18 mouse cellular contexts compared by ENCODE assay signal in the genomic region with DNA sequence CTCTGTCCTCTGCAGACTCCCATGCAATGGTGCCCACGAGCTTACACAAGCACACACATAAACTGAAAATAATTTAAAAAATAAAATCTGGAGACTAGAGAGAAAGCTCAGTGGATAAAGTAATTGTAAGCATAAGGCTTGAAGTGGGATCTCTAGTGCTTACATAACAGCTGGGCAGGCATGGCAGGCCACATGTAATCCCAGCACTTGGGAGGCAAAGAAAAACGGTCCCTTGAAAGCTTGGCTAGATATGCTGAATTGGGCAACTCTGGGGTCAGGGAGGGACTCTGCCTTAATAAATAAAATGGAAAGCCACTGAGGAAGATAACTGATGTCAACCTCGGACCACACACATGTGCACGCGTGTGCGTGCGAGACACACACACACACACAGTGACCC.
A peak's percentile ranks its signal among the peaks of the same experiment; 100 is the strongest.
DNase-seq lines count a peak whose midpoint lies in the region; ATAC-seq and TF ChIP-seq lines count a peak whose summit lies in the region.
"Had no signal": no experiment of that assay in that cellular context is flagged by ENCODE, and none has a peak within 500 bp of the region (broad histone marks: within the 10 kb centered on the region; RNA-seq: fewer than 3 reads in every experiment).

No protein-coding gene starts in this region.

- no peak for DNase-seq in heart, adult 2 months
- peak; percentile 50 for DNase-seq in lung, embryonic 14.5 days
- DNase-seq in lung, postnatal 36 days = peak; percentile 73
- no peak for DNase-seq in cerebellum, postnatal 36 days
- no peak for DNase-seq in left cerebral cortex, adult 18-20 months (ENCODE audit: low spot score in 2 of 2)
- DNase-seq: cerebellum, adult 9-11 months; gastrocnemius, postnatal 10 days; kidney, adult 18-20 months; kidney, postnatal 14 days; layer of hippocampus, adult 9-11 months; liver, embryonic 13.5 days; thymus, postnatal 14 days had no signal

- TF ChIP-seq EP300 in heart, adult 2 months (IDR thresholded peaks at IDR 0.05; ENCODE audit: insufficient read depth, low read depth, low read length) = 0 out of 2 replicates have a peak, but pooled peaks have one; percentile 12

- H3K4me2 ChIP-seq in heart, embryonic 12.5 days = no peak overlapping the region
- no peak overlapping the region for H3K4me2 ChIP-seq in lung, embryonic 14.5 days
- H3K4me2 ChIP-seq: hindbrain, embryonic 12.5 days; liver, embryonic 13.5 days; midbrain, embryonic 12.5 days; neural tube, embryonic 12.5 days had no signal

- no peak overlapping the region for H3K9ac ChIP-seq in heart, adult 2 months (ENCODE audit: low read depth, low read length)
- H3K9ac ChIP-seq in heart, embryonic 12.5 days = no peak overlapping the region
- no peak overlapping the region for H3K9ac ChIP-seq in lung, embryonic 14.5 days
- H3K9ac ChIP-seq: hindbrain, embryonic 12.5 days; liver, embryonic 13.5 days; midbrain, embryonic 12.5 days; neural tube, embryonic 12.5 days had no signal

- no peak for ATAC-seq in heart, embryonic 12.5 days (ENCODE audit: insufficient number of reproducible peaks, low FRiP score)
- ATAC-seq in lung, embryonic 14.5 days (ENCODE audit: insufficient read depth) = peak; percentile 56

- H3K27me3 ChIP-seq in heart, adult 2 months (ENCODE audit: control insufficient read depth, insufficient read depth, low read length) = no peaks in the 10 kb centered on the region
- H3K27me3 ChIP-seq in heart, embryonic 12.5 days (replicated peaks) = no peaks in the 10 kb centered on the region
- H3K27me3 ChIP-seq in lung, embryonic 14.5 days (ENCODE audit: insufficient read depth, low read length) = no peaks in the 10 kb centered on the region
- H3K27me3 ChIP-seq: hindbrain, embryonic 12.5 days; liver, embryonic 13.5 days; neural tube, embryonic 12.5 days had no signal

- H3K4me3 ChIP-seq in heart, adult 2 months = no peak overlapping the region
- no peak overlapping the region for H3K4me3 ChIP-seq in heart, embryonic 12.5 days
- no peak overlapping the region for H3K4me3 ChIP-seq in brown adipose tissue, adult 24 weeks (ENCODE audit: insufficient read depth, low read depth, low read length)
- H3K4me3 ChIP-seq in lung, embryonic 14.5 days (ENCODE audit: low read depth, low read length) = no peak overlapping the region
- H3K4me3 ChIP-seq: forebrain, embryonic 10.5 days; hindbrain, embryonic 12.5 days; liver, embryonic 13.5 days; midbrain, embryonic 12.5 days; neural tube, embryonic 12.5 days had no signal

- 76% methylated on average over 7 of the region's 7 CpGs for WGBS in heart, adult 2 months
- WGBS in heart, embryonic 12.5 days = 91% methylated on average over 7 of the region's 7 CpGs
- WGBS in lung, embryonic 14.5 days = 71% methylated on average over 7 of the region's 7 CpGs

- intact Hi-C loops in heart, adult 2 months (cut with DNase I) = no loop called here

- peaks cover 6% of the 10 kb centered on the region for H3K36me3 ChIP-seq in heart, adult 2 months (ENCODE audit: control insufficient read depth, insufficient read depth, low read length)
- H3K36me3 ChIP-seq in heart, embryonic 12.5 days = peaks cover 3% of the 10 kb centered on the region; the same call in 1 of the 2 replicates
- H3K36me3 ChIP-seq in lung, embryonic 14.5 days (ENCODE audit: insufficient read depth) = no peaks in the 10 kb centered on the region
- H3K36me3 ChIP-seq: forebrain, embryonic 10.5 days; hindbrain, embryonic 12.5 days; liver, embryonic 13.5 days; midbrain, embryonic 12.5 days; neural tube, embryonic 12.5 days had no signal

- peaks cover 5% of the 10 kb centered on the region for H3K4me1 ChIP-seq in heart, adult 2 months (ENCODE audit: control insufficient read depth, insufficient read depth, low read length)
- H3K4me1 ChIP-seq in heart, embryonic 12.5 days (replicated peaks) = peaks cover 43% of the 10 kb centered on the region
- H3K4me1 ChIP-seq in brown adipose tissue, adult 24 weeks (ENCODE audit: control insufficient read depth, insufficient read depth, insufficient read length, low read length) = peaks cover 8% of the 10 kb centered on the region
- 0 out of 2 replicates have a peak, but pooled peaks cover 3% of the 10 kb centered on the region for H3K4me1 ChIP-seq in lung, embryonic 14.5 days (ENCODE audit: insufficient read depth)
- H3K4me1 ChIP-seq: forebrain, embryonic 10.5 days; neural tube, embryonic 12.5 days had no signal

- H3K79me2 ChIP-seq in heart, adult 2 months (replicated peaks; ENCODE audit: control insufficient read depth, insufficient read depth, low read length) = no peaks in the 10 kb centered on the region

- TF ChIP-seq POLR2A in heart, adult 2 months (IDR thresholded peaks at IDR 0.05; ENCODE audit: insufficient read depth, low read depth, low read length) = no peak

- peak overlapping the region; percentile 1; the same call in 1 of the 2 replicates for H3K27ac ChIP-seq in heart, adult 2 months
- H3K27ac ChIP-seq in heart, embryonic 12.5 days (ENCODE audit: poor library complexity, severe bottlenecking) = no peak overlapping the region
- H3K27ac ChIP-seq in brown adipose tissue, adult 24 weeks (replicated peaks; ENCODE audit: low read depth, low read length) = 0 out of 2 replicates have a peak overlapping the region, but pooled peaks have one; percentile 3
- 0 out of 2 replicates have a peak overlapping the region, but pooled peaks have one; percentile 48 for H3K27ac ChIP-seq in lung, embryonic 14.5 days (ENCODE audit: low read depth)
- H3K27ac ChIP-seq: forebrain, embryonic 10.5 days; hindbrain, embryonic 12.5 days; liver, embryonic 13.5 days; midbrain, embryonic 12.5 days; neural tube, embryonic 12.5 days had no signal

- TF ChIP-seq CTCF in heart, adult 2 months (IDR thresholded peaks at IDR 0.05) = no peak
- no peak for TF ChIP-seq CTCF in lung, embryonic 14.5 days (IDR thresholded peaks at IDR 0.05; ENCODE audit: low read depth)

- no peaks in the 10 kb centered on the region for H3K9me3 ChIP-seq in heart, embryonic 12.5 days (replicated peaks)
- H3K9me3 ChIP-seq in lung, embryonic 14.5 days (ENCODE audit: low read depth, low read length) = no peaks in the 10 kb centered on the region
- H3K9me3 ChIP-seq: forebrain, embryonic 10.5 days; hindbrain, embryonic 12.5 days; liver, embryonic 13.5 days; midbrain, embryonic 12.5 days; neural tube, embryonic 12.5 days had no signal

Comparison
In these comparisons a context has a peak if more than half of its experiments do, and no peak if none do; other contexts are left out.
1. DNase-seq: peak in lung, embryonic 14.5 days (single experiment) and lung, postnatal 36 days (single experiment); none in heart, adult 2 months (0 of 2), cerebellum, postnatal 36 days (0 of 2) and left cerebral cortex, adult 18-20 months (0 of 2).